Comparison of ENCODE assay signal across 28 mouse cellular contexts in the genomic region with DNA sequence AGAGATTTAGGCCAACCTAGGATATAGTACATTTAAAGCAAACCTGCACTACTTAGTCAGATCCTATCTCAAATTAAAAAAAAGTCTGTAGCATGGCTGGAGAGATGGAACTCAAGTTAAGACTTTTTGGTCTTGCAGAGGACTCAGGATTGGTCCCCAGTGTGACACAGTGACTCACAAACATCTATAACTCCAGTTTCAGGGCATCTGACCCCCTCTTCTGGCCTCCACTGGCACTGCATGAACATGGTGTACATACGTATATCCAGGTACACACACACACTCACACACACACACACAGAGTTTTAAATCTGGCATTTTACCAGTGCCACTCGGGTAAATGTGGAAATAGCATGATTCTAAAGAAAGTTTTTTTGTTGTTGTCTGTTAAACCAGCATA. TPM values are rescaled to one million over a fixed set of nuclear protein-coding genes. Genes with fewer than 3 reads are reported as not detected.
DNase-seq lines count a peak whose midpoint lies in the region; ATAC-seq and TF ChIP-seq lines count a peak whose summit lies in the region.
"Had no signal": no experiment of that assay in that cellular context is flagged by ENCODE, and none has a peak within 500 bp of the region (broad histone marks: within the 10 kb centered on the region; RNA-seq: fewer than 3 reads in every experiment).

No protein-coding gene starts in this region.

- no peak overlapping the region for H3K4me2 ChIP-seq in liver, postnatal 0 days (ENCODE audit: low read depth, low read length)
- H3K4me2 ChIP-seq in liver, embryonic 11.5 days = no peak overlapping the region
- no peak overlapping the region for H3K4me2 ChIP-seq in midbrain, embryonic 16.5 days (ENCODE audit: low read length)
- H3K4me2 ChIP-seq: embryonic facial prominence, embryonic 12.5 days; forebrain, embryonic 15.5 days; hindbrain, embryonic 13.5 days had no signal

- H3K4me3 ChIP-seq in liver, postnatal 0 days (ENCODE audit: low read depth, low read length) = no peak overlapping the region
- H3K4me3 ChIP-seq in liver, embryonic 11.5 days (ENCODE audit: low read depth, low read length) = no peak overlapping the region
- H3K4me3 ChIP-seq in midbrain, embryonic 16.5 days (ENCODE audit: low read depth, low read length) = no peak overlapping the region
- H3K4me3 ChIP-seq: embryonic facial prominence, embryonic 12.5 days; forebrain, embryonic 15.5 days; heart, embryonic 10.5 days; hindbrain, embryonic 13.5 days had no signal

- no peak for DNase-seq in liver, postnatal 0 days
- DNase-seq in liver, embryonic 11.5 days (ENCODE audit: low spot score) = no peak
- DNase-seq in ES-CJ7 (ENCODE audit: low read depth, low spot score) = peak; percentile 46
- peak; percentile 30 for DNase-seq in induced T-regulatory cell, adult 2 months (ENCODE audit: low read depth)
- DNase-seq in layer of hippocampus, adult 9-10 months (ENCODE audit: low spot score) = no peak
- DNase-seq: adrenal gland, postnatal 14 days; cerebellum, adult 11-12 months; cerebellum, adult 9-10 months; cerebellum, postnatal 25 days; gastrocnemius, postnatal 10 days; heart, adult 18-20 months; heart, postnatal 10 days had no signal

- no peak for ATAC-seq in liver, postnatal 0 days
- no peak for ATAC-seq in liver, embryonic 11.5 days (replicated peaks; ENCODE audit: low FRiP score)
- ATAC-seq in megakaryocyte-erythroid progenitor cell, adult 5-6 weeks (replicated peaks; ENCODE audit: low FRiP score, low TSS enrichment, poor library complexity, severe bottlenecking) = no peak
- ATAC-seq in midbrain, embryonic 16.5 days = no peak
- ATAC-seq: activated CD4-positive, CD25-positive, alpha-beta regulatory T cell, adult 4 months; forebrain, embryonic 15.5 days; hindbrain, postnatal 0 days had no signal

- no peaks in the 10 kb centered on the region for H3K4me1 ChIP-seq in liver, postnatal 0 days (ENCODE audit: insufficient read depth)
- no peaks in the 10 kb centered on the region for H3K4me1 ChIP-seq in liver, embryonic 11.5 days (replicated peaks; ENCODE audit: control insufficient read depth, insufficient read depth, low read length)
- H3K4me1 ChIP-seq in midbrain, embryonic 16.5 days (ENCODE audit: control insufficient read depth, insufficient read depth, low read length) = peaks cover 2% of the 10 kb centered on the region; the same call in 1 of the 2 replicates
- H3K4me1 ChIP-seq: embryonic facial prominence, embryonic 12.5 days; forebrain, embryonic 15.5 days; heart, embryonic 10.5 days; hindbrain, embryonic 13.5 days had no signal

- no peak overlapping the region for H3K27ac ChIP-seq in liver, postnatal 0 days (ENCODE audit: low read depth)
- no peak overlapping the region for H3K27ac ChIP-seq in liver, embryonic 11.5 days (ENCODE audit: low read depth, low read length)
- no peak overlapping the region for H3K27ac ChIP-seq in midbrain, embryonic 16.5 days (ENCODE audit: low read length)
- H3K27ac ChIP-seq: embryonic facial prominence, embryonic 12.5 days; forebrain, embryonic 15.5 days; heart, embryonic 10.5 days; hindbrain, embryonic 13.5 days; hindbrain, postnatal 0 days had no signal

- H3K27me3 ChIP-seq in liver, postnatal 0 days (ENCODE audit: insufficient read depth, low read length) = no peaks in the 10 kb centered on the region
- no peaks in the 10 kb centered on the region for H3K27me3 ChIP-seq in liver, embryonic 11.5 days (replicated peaks; ENCODE audit: control insufficient read depth, insufficient read depth, low read length)
- H3K27me3 ChIP-seq in midbrain, embryonic 16.5 days (ENCODE audit: control insufficient read depth, insufficient read depth, low read depth, low read length) = no peaks in the 10 kb centered on the region
- H3K27me3 ChIP-seq: embryonic facial prominence, embryonic 12.5 days; forebrain, embryonic 15.5 days; hindbrain, embryonic 13.5 days had no signal

- TF ChIP-seq EP300 in liver, postnatal 0 days (IDR thresholded peaks at IDR 0.05; ENCODE audit: low read depth) = no peak

- peaks cover 4% of the 10 kb centered on the region for H3K36me3 ChIP-seq in liver, postnatal 0 days (replicated peaks; ENCODE audit: insufficient read depth, low read length)
- peaks cover 9% of the 10 kb centered on the region for H3K36me3 ChIP-seq in liver, embryonic 11.5 days (ENCODE audit: control insufficient read depth, insufficient read depth, low read length)
- 0 out of 2 replicates have a peak, but pooled peaks cover 3% of the 10 kb centered on the region for H3K36me3 ChIP-seq in midbrain, embryonic 16.5 days (ENCODE audit: control insufficient read depth, insufficient read depth, low read length)
- H3K36me3 ChIP-seq: forebrain, embryonic 15.5 days had no signal

- TF ChIP-seq CTCF in liver, postnatal 0 days (IDR thresholded peaks at IDR 0.05; ENCODE audit: low read depth) = 0 out of 2 replicates have a peak, but pooled peaks have one; percentile 9

- 88% methylated on average over 2 of the region's 2 CpGs for WGBS in liver, postnatal 0 days (ENCODE audit: insufficient replicate concordance)
- 96% methylated on average over 2 of the region's 2 CpGs for WGBS in liver, embryonic 11.5 days
- 92% methylated on average over 2 of the region's 2 CpGs for WGBS in midbrain, embryonic 16.5 days

- H3K9ac ChIP-seq in liver, postnatal 0 days (replicated peaks) = no peak overlapping the region
- H3K9ac ChIP-seq in liver, embryonic 11.5 days (ENCODE audit: low read depth, low read length) = no peak overlapping the region
- H3K9ac ChIP-seq in midbrain, embryonic 16.5 days (ENCODE audit: low read depth, low read length) = no peak overlapping the region
- H3K9ac ChIP-seq: embryonic facial prominence, embryonic 12.5 days; forebrain, embryonic 15.5 days; hindbrain, embryonic 13.5 days had no signal

- H3K9me3 ChIP-seq in liver, postnatal 0 days (ENCODE audit: low read length) = no peaks in the 10 kb centered on the region
- H3K9me3 ChIP-seq in liver, embryonic 11.5 days (ENCODE audit: control insufficient read depth, low read length) = no peaks in the 10 kb centered on the region
- H3K9me3 ChIP-seq in midbrain, embryonic 16.5 days (replicated peaks; ENCODE audit: control insufficient read depth, low read length, poor library complexity, severe bottlenecking) = no peaks in the 10 kb centered on the region
- H3K9me3 ChIP-seq: embryonic facial prominence, embryonic 12.5 days; forebrain, embryonic 15.5 days; heart, embryonic 10.5 days; hindbrain, embryonic 13.5 days had no signal

RNA-seq across cellular contexts. Expression of gene Mttp, which starts 4.0 kb away (rescaled TPM):
- 83.2 and 86.4 TPM in 2 replicates for polyA plus RNA-seq in liver, postnatal 0 days (2015; fragmentation: Nextera tagmentation; extraction: Ambion mirVana)
- polyA plus RNA-seq in liver, embryonic 11.5 days (2014; fragmentation: Nextera tagmentation; extraction: Ambion mirVana) = 45.0 and 53.2 TPM in 2 replicates
- 1.2 and 3.3 TPM in 2 replicates for total RNA-seq in megakaryocyte-erythroid progenitor cell, adult 5-6 weeks (2014; fragmentation: Nextera tagmentation)
- total RNA-seq in megakaryocyte-erythroid progenitor cell, adult 5-6 weeks (2017) = 2.7 and 3.4 TPM in 2 replicates
- polyA plus RNA-seq in midbrain, embryonic 16.5 days (2015; fragmentation: Nextera tagmentation; extraction: Ambion mirVana) = 10.2 and 10.3 TPM in 2 replicates

RNA-seq across cellular contexts. Expression of gene Trmt10a, which starts 5.6 kb away (rescaled TPM):
- polyA plus RNA-seq in liver, postnatal 0 days (2015; fragmentation: Nextera tagmentation; extraction: Ambion mirVana) = 3.0 and 4.1 TPM in 2 replicates
- polyA plus RNA-seq in liver, embryonic 11.5 days (2014; fragmentation: Nextera tagmentation; extraction: Ambion mirVana) = 13.1 and 13.5 TPM in 2 replicates
- total RNA-seq in megakaryocyte-erythroid progenitor cell, adult 5-6 weeks (2014; fragmentation: Nextera tagmentation) = 4.4 and 7.3 TPM in 2 replicates
- 8.5 and 30.6 TPM in 2 replicates for total RNA-seq in megakaryocyte-erythroid progenitor cell, adult 5-6 weeks (2017)
- 6.9 and 7.9 TPM in 2 replicates for polyA plus RNA-seq in midbrain, embryonic 16.5 days (2015; fragmentation: Nextera tagmentation; extraction: Ambion mirVana)

RNA-seq across cellular contexts. Expression of gene 4930579F01Rik, which starts 44.8 kb away (rescaled TPM):
- polyA plus RNA-seq in liver, postnatal 0 days (2015; fragmentation: Nextera tagmentation; extraction: Ambion mirVana) = not detected in 2 replicates
- polyA plus RNA-seq in liver, embryonic 11.5 days (2014; fragmentation: Nextera tagmentation; extraction: Ambion mirVana) = not detected in 2 replicates
- total RNA-seq in megakaryocyte-erythroid progenitor cell, adult 5-6 weeks (2014; fragmentation: Nextera tagmentation) = not detected in 2 replicates
- total RNA-seq in megakaryocyte-erythroid progenitor cell, adult 5-6 weeks (2017) = not detected in 2 replicates
- not detected in 2 replicates for polyA plus RNA-seq in midbrain, embryonic 16.5 days (2015; fragmentation: Nextera tagmentation; extraction: Ambion mirVana)
- total RNA-seq: adrenal gland, adult 18-20 months; adrenal gland, postnatal 14 days; ES-E14; gastrocnemius, postnatal 10 days; gastrocnemius, postnatal 4 days; heart, adult 18-20 months; heart, postnatal 10 days; hematopoietic stem cell, adult 5-6 weeks; hindbrain, postnatal 0 days had no signal
- polyA plus RNA-seq: activated CD4-positive, CD25-positive, alpha-beta regulatory T cell, adult 4 months; cortical plate, adult 2 months; forebrain, embryonic 11.5 days; forebrain, embryonic 15.5 days; frontal cortex, adult 2 months; heart, embryonic 10.5 days; heart, embryonic 14.5 days had no signal

Comparison
In these comparisons a context has a peak if more than half of its experiments do, and no peak if none do; other contexts are left out.
1. DNase-seq: peak in ES-CJ7 (single experiment) and induced T-regulatory cell, adult 2 months (single experiment); none in liver, postnatal 0 days (single experiment), liver, embryonic 11.5 days (single experiment) and layer of hippocampus, adult 9-10 months (single experiment).